Mouse (Mus musculus) liver, embryonic 13.5 days (tissue): ENCODE measurements around the gene Dapk1. TPM values are rescaled to one million over a fixed set of nuclear protein-coding genes. Genes with fewer than 3 reads are reported as not detected.

ENCODE experiments used
- ATAC-seq: fragments of 200-750 bp; cut with Nextera tagmentation; 2 replicates; pipeline ENCODE4 v1.8.0; 2017; ENCODE audit warnings: low read depth, mild to moderate bottlenecking, moderate number of reproducible peaks, moderate library complexity
- DNase-seq: peaks from one replicate; pipeline ENCODE4 v3.0.0; 2022
- H3K27ac ChIP-seq: fragments of 300-500 bp; sonication (generic); 2 replicates; pipeline ENCODE4 v1.5.1; 2015; ENCODE audit warnings: moderate library complexity, mild to moderate bottlenecking, inconsistent platforms
- H3K27me3 ChIP-seq: fragments of 300-500 bp; sonication (generic); 2 replicates; pipeline ENCODE4 v1.6.1; 2015; ENCODE audit warnings: mild to moderate bottlenecking, inconsistent platforms
- H3K36me3 ChIP-seq: fragments of 300-500 bp; sonication (generic); 2 replicates; pipeline ENCODE4 v1.6.1; 2015; ENCODE audit warnings: mild to moderate bottlenecking, inconsistent platforms
- H3K4me1 ChIP-seq: fragments of 300-500 bp; sonication (generic); replicated peaks from 2 replicates; pipeline ENCODE4 v1.6.1; 2015; ENCODE audit warnings: inconsistent platforms
- H3K4me2 ChIP-seq: fragments of 300-500 bp; sonication (generic); 2 replicates; pipeline ENCODE4 v1.6.1; 2015; ENCODE audit warnings: inconsistent platforms, mild to moderate bottlenecking, moderate library complexity
- H3K4me3 ChIP-seq: fragments of 300-500 bp; sonication (generic); replicated peaks from 2 replicates; pipeline ENCODE4 v1.5.1; 2015; ENCODE audit warnings: mild to moderate bottlenecking, inconsistent platforms
- H3K9ac ChIP-seq: fragments of 300-500 bp; sonication (generic); 2 replicates; pipeline ENCODE4 v1.6.1; 2015; ENCODE audit warnings: mild to moderate bottlenecking, inconsistent platforms
- H3K9me3 ChIP-seq: fragments of 300-500 bp; sonication (generic); replicated peaks from 2 replicates; pipeline ENCODE4 v1.6.1; 2016; ENCODE audit warnings: inconsistent platforms
- WGBS: fragments of 180-500 bp; shearing (Covaris S2); methylation state at CpG from one replicate; pipeline ENCODE4 v1.1.7; 2015; ENCODE audit not compliant: insufficient replicate concordance; 5-methylcytosine and 5-hydroxymethylcytosine counted together
- polyA plus RNA-seq: library from polyadenylated mRNA; unstranded; fragments of >200 nt; fragmentation: Nextera tagmentation; extraction: Ambion mirVana; gene quantifications from 2 replicates; pipeline ENCODE4 v1.2.1, GENCODE M21; 2015

The Dapk1 gene
- polyA plus RNA-seq, 1 experiment from 2014 or later = 5.0 TPM

DNA sequence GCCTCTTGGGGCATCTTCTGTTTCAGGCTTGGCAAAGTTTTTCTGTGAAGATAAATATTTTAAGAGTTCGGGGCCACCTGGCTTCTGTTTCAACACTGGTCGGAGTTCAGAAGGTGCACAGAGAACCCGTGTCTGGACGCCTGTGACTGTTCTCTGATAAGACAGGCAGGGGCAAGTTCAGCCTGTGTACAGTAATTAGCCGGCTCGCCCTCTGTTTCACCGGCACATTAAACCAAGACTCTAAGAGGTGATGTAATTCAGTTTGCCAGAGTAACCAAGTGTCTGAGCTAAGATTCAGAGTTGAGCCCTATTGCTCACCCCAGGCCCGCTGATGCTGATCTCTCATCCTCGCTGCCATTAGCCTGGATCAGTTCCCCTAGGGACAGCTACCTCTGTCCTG lies 16.5 kb downstream of the Dapk1 start:
- H3K9me3 ChIP-seq = no peaks in the 10 kb centered on the region
- no peaks in the 10 kb centered on the region for H3K36me3 ChIP-seq
- ATAC-seq (peak; percentile 60; the same call in 1 of the 2 replicates), DNase-seq (peak; percentile 33)
- H3K4me2 ChIP-seq = peak overlapping the region; percentile 32
- H3K27me3 ChIP-seq = no peaks in the 10 kb centered on the region
- H3K9ac ChIP-seq = peak overlapping the region; percentile 26; the same call in 1 of the 2 replicates
- H3K4me1 ChIP-seq = peaks cover 51% of the 10 kb centered on the region
- peak overlapping the region; percentile 18; the same call in 1 of the 2 replicates for H3K27ac ChIP-seq
- 21% methylated on average over 9 of the region's 9 CpGs for WGBS
- H3K4me3 ChIP-seq = no peak overlapping the region

DNA sequence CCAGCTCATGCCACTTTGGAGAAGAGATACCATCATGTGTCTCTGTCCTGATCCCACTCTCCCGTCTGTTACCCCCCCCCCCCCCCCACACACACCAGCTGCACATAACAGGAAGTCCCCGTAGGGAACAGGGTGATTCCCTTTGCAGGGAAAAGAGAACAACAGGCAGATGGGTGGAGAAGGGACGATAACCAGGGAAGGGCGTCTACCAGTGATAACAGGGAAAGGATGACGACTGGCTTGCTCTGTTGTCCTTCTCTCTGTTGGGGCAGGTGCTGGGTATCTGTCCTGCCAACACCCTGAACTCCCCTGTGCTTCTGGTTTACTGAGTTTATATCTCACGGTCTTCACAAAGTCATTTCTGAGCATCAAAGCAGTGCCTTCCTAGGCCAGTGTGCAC lies 18.0 kb downstream of the Dapk1 start:
- H3K4me2 ChIP-seq = 0 out of 2 replicates have a peak overlapping the region, but pooled peaks have one; percentile 4
- DNase-seq = peak; percentile 57

DNA sequence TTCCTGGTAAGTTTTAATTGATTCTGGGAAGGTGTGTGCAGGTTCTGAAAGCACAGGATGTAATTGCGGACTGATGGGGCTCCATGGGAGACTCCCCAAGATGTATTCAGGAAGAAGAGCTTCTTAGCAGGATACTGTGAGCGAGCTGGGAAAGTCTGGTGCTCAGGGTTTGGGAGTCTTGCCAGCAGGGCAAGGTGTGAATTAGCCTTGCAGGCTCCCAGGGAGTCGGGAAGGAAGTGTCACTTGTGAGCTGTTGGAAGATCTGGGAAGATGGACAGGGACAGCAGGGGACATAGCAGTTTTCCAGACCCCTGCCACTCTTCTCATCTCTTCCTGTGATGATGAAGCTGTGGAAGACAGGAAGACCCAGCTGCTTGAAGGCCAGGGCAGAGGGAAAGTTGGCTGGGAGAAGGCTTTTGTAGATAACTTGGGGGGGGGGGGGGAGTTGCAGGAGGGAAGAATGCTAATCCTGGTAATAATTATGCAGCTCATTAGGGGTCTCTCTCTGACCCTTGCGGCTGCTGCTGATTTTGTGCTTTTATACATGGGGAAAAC lies 19.7 kb downstream of the Dapk1 start:
- Histone ChIP-seq H3K9me3 (no peaks in the 10 kb centered on the region), H3K9ac (no peak overlapping the region), H3K27me3 (no peaks in the 10 kb centered on the region), H3K36me3 (no peaks in the 10 kb centered on the region), H3K4me2 (no peak overlapping the region), H3K27ac (no peak overlapping the region), H3K4me1 (peaks cover 43% of the 10 kb centered on the region), H3K4me3 (no peak overlapping the region)
- DNase-seq (no peak), ATAC-seq (no peak)
- whole genome bisulfite sequencing = 67% methylated on average over 4 of the region's 4 CpGs

More for the DNA sequence above, 18.0 kb downstream of the Dapk1 start:
- H3K27me3 ChIP-seq = no peaks in the 10 kb centered on the region
- H3K4me1 ChIP-seq = peaks cover 50% of the 10 kb centered on the region
- WGBS = 8% methylated on average over 6 of the region's 6 CpGs
- ATAC-seq = peak; percentile 84
- no peak overlapping the region for H3K9ac ChIP-seq
- peak overlapping the region; percentile 29; the same call in 1 of the 2 replicates for H3K27ac ChIP-seq
- no peaks in the 10 kb centered on the region for H3K36me3 ChIP-seq
- H3K4me3 ChIP-seq = no peak overlapping the region
- no peaks in the 10 kb centered on the region for H3K9me3 ChIP-seq

DNA sequence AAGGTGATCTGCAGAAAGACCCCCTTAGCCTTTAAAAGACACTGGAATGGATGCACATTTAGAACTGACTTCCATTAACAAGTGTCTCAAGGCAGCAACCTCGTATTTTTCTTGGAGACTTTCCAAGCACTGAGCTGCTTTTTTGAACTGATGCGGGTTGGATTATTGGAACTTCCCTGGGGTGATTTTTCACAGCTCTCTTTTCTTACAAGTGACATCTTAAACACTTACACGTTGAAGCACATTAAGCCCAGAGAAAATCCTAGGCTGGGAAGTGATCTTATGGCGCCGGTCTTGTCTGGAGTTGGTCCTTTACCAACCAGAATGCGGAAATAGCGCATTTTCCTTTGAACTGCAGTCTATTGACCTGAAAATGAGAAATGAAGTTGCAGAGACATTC lies 23.8 kb downstream of the Dapk1 start:
- no peak overlapping the region for H3K27ac ChIP-seq
- no peak overlapping the region for H3K4me2 ChIP-seq
- no peaks in the 10 kb centered on the region for H3K36me3 ChIP-seq
- H3K4me1 ChIP-seq = peaks cover 17% of the 10 kb centered on the region
- H3K27me3 ChIP-seq = no peaks in the 10 kb centered on the region
- DNase-seq (no peak), ATAC-seq (no peak)
- no peak overlapping the region for H3K9ac ChIP-seq
- H3K9me3 ChIP-seq = no peaks in the 10 kb centered on the region
- 76% methylated on average over 7 of the region's 7 CpGs for WGBS
- no peak overlapping the region for H3K4me3 ChIP-seq

DNA sequence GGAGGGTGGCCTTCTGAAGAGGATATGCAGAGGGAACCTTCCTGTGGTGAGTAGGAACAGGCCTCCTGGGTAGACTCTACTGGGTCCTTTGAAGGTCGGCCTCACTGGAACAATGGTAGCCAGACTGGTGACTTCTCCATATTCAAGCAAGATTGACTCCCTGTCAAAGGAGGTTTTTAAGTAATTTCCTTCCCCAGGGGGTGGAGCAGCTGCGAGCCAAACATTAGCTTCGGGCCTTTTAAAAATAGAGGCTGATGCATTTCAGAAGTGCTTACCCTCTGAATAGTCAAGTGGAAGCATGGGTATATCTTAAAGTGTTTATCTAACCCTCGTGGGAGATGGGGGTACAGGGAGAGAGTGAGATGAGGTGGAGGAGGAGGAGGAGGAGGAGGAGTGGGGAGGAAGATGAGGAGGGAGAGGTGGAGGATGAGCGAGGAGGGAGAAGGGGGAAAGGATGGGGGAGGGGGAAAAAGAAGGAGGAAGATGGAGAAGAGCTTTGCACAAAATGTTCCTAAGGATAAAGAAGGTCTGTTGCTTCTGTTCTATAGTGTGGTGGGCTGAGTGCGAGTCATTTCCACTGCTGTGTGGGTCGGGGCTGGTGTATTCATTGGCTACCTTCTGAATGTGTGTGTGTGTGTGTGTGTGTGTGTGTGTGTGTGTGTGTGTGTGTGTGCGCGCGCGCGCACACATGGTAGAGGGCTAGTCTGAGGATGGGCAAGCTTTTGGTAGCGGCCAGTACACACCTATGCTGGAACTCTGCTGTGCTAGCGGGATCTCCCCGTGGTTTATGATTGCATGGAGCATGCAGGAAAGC lies 26.3 kb downstream of the Dapk1 start:
- Histone ChIP-seq H3K36me3 (no peaks in the 10 kb centered on the region), H3K4me2 (no peak overlapping the region), H3K4me3 (no peak overlapping the region), H3K27ac (no peak overlapping the region), H3K9ac (no peak overlapping the region), H3K4me1 (0 out of 2 replicates have a peak, but pooled peaks cover 5% of the 10 kb centered on the region), H3K9me3 (no peaks in the 10 kb centered on the region), H3K27me3 (no peaks in the 10 kb centered on the region)
- 55% methylated on average over 15 of the region's 15 CpGs for WGBS
- ATAC-seq (no peak), DNase-seq (no peak)

DNA sequence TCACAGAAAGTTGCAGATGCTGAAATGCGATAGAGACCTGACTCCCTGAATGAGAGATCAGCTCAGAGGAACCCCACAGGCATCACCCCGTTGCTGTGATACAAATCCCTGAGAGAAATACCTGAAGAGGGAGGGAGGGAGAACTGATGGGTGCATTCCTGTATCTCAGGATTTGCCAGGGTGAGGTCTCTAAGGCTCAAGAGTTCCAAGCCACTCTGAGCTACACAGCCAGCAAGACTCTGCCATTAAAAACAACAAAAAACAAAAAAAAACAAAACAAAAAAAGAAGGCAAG lies 26.9 kb downstream of the Dapk1 start:
- Histone ChIP-seq H3K4me1 (0 out of 2 replicates have a peak, but pooled peaks cover 5% of the 10 kb centered on the region), H3K4me2 (no peak overlapping the region), H3K27me3 (no peaks in the 10 kb centered on the region), H3K9me3 (no peaks in the 10 kb centered on the region), H3K27ac (no peak overlapping the region), H3K9ac (no peak overlapping the region), H3K4me3 (no peak overlapping the region), H3K36me3 (no peaks in the 10 kb centered on the region)
- ATAC-seq (no peak), DNase-seq (no peak)
- 44% methylated on average over 2 of the region's 2 CpGs for WGBS

DNA sequence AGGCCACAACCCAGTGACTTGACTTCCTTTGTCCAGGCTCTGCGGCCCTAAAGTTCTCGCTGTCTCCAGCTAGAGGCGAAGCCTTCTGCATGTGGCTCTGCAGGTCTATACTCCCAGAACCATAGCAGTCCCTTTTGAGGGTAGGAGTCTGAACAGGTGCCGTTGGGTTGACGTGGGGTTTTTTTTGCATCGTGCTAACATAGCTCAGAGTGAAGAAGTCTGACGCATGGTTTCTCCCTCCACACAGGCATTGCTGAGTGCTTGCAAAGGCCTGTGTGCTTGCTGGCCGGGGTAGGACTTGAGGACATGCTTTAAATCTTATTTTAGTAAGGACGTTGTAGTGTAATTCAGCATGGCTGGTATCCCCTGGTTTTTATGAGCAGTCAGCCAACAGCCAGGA lies 27.7 kb downstream of the Dapk1 start:
- Histone ChIP-seq H3K4me2 (no peak overlapping the region), H3K27ac (no peak overlapping the region), H3K27me3 (no peaks in the 10 kb centered on the region), H3K4me3 (no peak overlapping the region), H3K9me3 (no peaks in the 10 kb centered on the region), H3K36me3 (no peaks in the 10 kb centered on the region), H3K4me1 (0 out of 2 replicates have a peak, but pooled peaks cover 5% of the 10 kb centered on the region), H3K9ac (no peak overlapping the region)
- 81% methylated on average over 9 of the region's 9 CpGs for WGBS
- DNase-seq = no peak
- no peak for ATAC-seq

DNA sequence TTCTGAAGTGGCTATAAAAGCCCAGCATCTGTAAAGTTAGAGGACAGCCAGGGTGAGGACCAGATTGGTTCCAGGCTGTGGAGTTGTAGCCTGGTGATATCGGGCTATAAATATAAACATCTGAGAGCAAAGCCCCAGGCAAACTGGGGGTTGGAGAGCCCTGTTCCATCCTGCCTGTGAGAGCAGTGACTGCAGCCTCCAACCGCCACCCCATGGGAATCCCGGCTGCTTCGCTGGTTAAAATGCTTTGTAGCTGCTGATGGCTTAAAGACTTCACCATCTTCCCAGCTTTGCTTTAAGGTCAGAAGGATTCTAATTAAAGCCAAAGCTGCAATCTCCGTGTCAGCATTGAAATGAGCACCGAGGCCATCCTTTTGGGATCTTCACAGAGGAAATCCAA lies 32.2 kb downstream of the Dapk1 start:
- 68% methylated on average over 6 of the region's 6 CpGs for WGBS
- H3K4me1 ChIP-seq = no peaks in the 10 kb centered on the region

DNA sequence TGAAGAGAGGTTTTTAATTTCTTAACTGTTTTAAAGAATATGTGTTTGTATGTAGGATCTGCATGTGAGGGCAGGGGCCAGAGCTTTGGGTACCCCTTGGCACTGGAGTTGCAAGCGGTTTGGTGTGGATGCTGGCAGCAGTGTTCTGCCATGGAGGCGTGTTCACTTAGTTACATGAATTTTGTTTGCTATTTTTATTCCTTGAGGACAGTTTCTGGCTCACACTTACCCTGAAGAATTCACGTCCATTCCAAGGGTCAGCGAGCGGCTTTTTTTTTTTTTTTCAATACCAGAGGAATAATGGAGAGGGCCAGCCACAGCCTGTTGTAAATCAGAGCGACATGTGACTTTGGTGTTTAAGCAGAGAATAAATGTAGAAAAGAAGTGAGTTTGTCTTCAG lies 33.9 kb downstream of the Dapk1 start:
- Histone ChIP-seq H3K36me3 (no peaks in the 10 kb centered on the region), H3K9me3 (no peaks in the 10 kb centered on the region), H3K27me3 (no peaks in the 10 kb centered on the region), H3K4me1 (peaks cover 10% of the 10 kb centered on the region), H3K9ac (no peak overlapping the region), H3K4me2 (no peak overlapping the region), H3K4me3 (no peak overlapping the region), H3K27ac (no peak overlapping the region)
- ATAC-seq = no peak
- no peak for DNase-seq
- 75% methylated on average over 6 of the region's 6 CpGs for WGBS

More for the DNA sequence above, 32.2 kb downstream of the Dapk1 start:
- H3K4me2 ChIP-seq = no peak overlapping the region
- no peaks in the 10 kb centered on the region for H3K27me3 ChIP-seq
- ATAC-seq (no peak), DNase-seq (no peak)
- no peak overlapping the region for H3K4me3 ChIP-seq
- H3K36me3 ChIP-seq = no peaks in the 10 kb centered on the region
- H3K9me3 ChIP-seq = no peaks in the 10 kb centered on the region
- no peak overlapping the region for H3K27ac ChIP-seq
- no peak overlapping the region for H3K9ac ChIP-seq

DNA sequence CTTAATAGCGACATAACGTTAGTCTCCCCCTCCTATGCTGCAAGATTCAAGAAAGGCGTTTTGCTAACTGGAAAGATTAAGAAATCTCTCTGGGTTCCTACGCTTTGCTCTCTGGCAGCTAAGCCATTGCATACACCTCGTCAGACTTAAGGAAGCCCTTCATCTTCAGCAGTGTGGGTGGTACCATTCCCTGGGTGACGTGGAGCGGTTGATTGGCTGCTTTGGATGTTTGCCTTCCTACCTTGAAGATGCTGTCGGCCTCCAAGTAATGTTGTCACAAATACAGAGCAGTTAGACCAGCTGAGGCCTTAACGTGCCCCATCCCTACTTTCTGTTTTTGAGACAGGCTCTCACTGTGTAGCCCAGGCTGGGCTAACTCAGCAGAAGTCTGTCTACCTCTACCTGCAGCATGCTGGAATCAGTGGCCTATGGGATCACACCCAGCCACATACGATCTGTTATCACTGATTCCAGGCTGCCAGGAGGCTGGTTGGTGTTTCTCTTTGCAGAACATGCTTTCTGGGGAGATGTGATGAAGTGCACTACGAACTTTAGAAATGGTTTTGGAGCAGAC lies 37.8 kb downstream of the Dapk1 start:
- H3K27ac ChIP-seq = no peak overlapping the region
- no peak overlapping the region for H3K4me3 ChIP-seq
- no peaks in the 10 kb centered on the region for H3K9me3 ChIP-seq
- ATAC-seq = 0 out of 2 replicates have a peak, but pooled peaks have one; percentile 43
- peaks cover 20% of the 10 kb centered on the region for H3K4me1 ChIP-seq
- 65% methylated on average over 11 of the region's 11 CpGs for WGBS
- H3K4me2 ChIP-seq = no peak overlapping the region
- no peak overlapping the region for H3K9ac ChIP-seq
- no peaks in the 10 kb centered on the region for H3K36me3 ChIP-seq
- H3K27me3 ChIP-seq = no peaks in the 10 kb centered on the region
- DNase-seq = no peak

DNA sequence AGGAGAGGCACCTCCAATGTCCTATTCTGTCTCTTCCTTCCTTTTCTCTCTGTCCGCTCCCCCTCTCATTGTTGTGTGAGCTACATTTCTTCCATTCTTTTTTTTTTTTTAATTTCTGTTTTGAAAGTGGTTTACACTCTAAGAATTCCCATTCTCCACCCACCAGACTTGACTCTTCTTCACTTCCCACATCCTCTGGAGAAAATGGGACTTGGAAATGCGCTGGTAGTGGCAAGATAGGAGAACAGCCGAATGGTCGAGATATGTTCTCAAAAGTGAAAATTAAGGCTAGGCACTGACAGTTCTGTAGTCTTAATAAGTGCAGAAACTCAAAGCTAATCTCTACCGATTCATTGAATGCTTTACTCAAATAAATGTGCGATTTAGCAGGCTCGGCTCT lies 38.7 kb downstream of the Dapk1 start:
- DNase-seq (no peak), ATAC-seq (no peak)
- no peaks in the 10 kb centered on the region for H3K27me3 ChIP-seq
- H3K4me3 ChIP-seq = no peak overlapping the region
- H3K4me2 ChIP-seq = no peak overlapping the region
- H3K27ac ChIP-seq = no peak overlapping the region
- no peaks in the 10 kb centered on the region for H3K9me3 ChIP-seq
- peaks cover 26% of the 10 kb centered on the region for H3K4me1 ChIP-seq
- WGBS = 76% methylated on average over 7 of the region's 7 CpGs
- no peak overlapping the region for H3K9ac ChIP-seq
- H3K36me3 ChIP-seq = no peaks in the 10 kb centered on the region
